Mouse (Mus musculus): ENCODE data around the gene Rspo1.

DNA sequence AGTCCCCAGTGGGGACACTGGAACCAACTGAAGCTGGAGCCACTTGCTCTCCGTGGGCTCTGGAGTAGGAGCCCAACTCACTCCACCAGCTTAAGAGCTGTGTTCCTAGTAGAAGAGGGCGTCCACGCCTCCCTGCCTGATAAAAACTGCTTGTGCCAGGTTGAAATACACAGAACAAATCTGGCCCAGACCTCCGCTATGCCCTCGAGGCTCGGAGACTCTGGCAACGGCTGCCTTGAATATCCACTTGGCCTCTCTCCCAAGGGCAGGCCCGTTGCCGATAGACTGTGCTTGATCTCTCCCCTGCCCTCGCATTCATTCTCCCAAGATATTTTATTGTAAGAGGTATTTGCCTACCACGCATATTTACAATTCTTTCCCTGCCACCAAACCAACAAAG, 31.2 kb downstream of the Rspo1 start:
- no peak for TF ChIP-seq CTCF (IDR thresholded peaks at IDR 0.05; ENCODE audit: control insufficient read depth, insufficient read depth, insufficient read length)
- no peak for TF ChIP-seq MYOG (IDR thresholded peaks at IDR 0.05; ENCODE audit: control insufficient read depth, extremely low read depth, insufficient read length)

Measured in C2C12 (cell line).